Mouse (Mus musculus) MEL (cell line): Measurements from ENCODE around the gene Tyk2. TPM values are rescaled to one million over a fixed set of nuclear protein-coding genes. Genes with fewer than 3 reads are reported as not detected.

Experiments
- DNase-seq: peaks from one replicate; pipeline ENCODE4 v3.0.0; 2011; ENCODE audit warnings: low read depth, low spot score
- H3K27ac ChIP-seq: 2 replicates; pipeline ENCODE4 v1.5.1; 2012; ENCODE audit warnings: low read depth, mild to moderate bottlenecking, control low read depth, low read length, moderate library complexity; ENCODE audit not compliant: control insufficient read depth
- H3K27me3 ChIP-seq, 2 experiments: fragments of 150-350 bp in 1 of 2; sonication (generic) in 1 of 2; 2 replicates each; pipeline ENCODE4 v1.6.1; 2012; ENCODE audit warnings: low read length in 2 of 2, mild to moderate bottlenecking in 2 of 2, improper control_type of control experiment in 1 of 2, moderate library complexity in 1 of 2; ENCODE audit not compliant: insufficient read depth in 2 of 2, control insufficient read depth in 1 of 2
- H3K36me3 ChIP-seq, 2 experiments: 2 replicates each; pipeline ENCODE4 v1.6.1; 2012 to 2014; ENCODE audit warnings: low read length in 2 of 2, improper control_type of control experiment in 1 of 2, inconsistent platforms in 1 of 2, mild to moderate bottlenecking in 1 of 2; ENCODE audit not compliant: insufficient read depth in 2 of 2, control insufficient read depth in 1 of 2
- H3K4me1 ChIP-seq, 2 experiments: fragments of 150-350 bp in 1 of 2; sonication (generic) in 1 of 2; 2 replicates each; pipeline ENCODE4 v1.6.1; 2012; ENCODE audit warnings: low read length in 2 of 2, improper control_type of control experiment in 1 of 2, mild to moderate bottlenecking in 1 of 2; ENCODE audit not compliant: insufficient read depth in 2 of 2, control insufficient read depth in 1 of 2
- H3K4me3 ChIP-seq, 2 experiments: fragments of 150-350 bp in 1 of 2; sonication (generic) in 1 of 2; 2 replicates each; pipeline ENCODE4 v1.5.1; 2012; ENCODE audit warnings: low read depth in 2 of 2, low read length in 2 of 2, mild to moderate bottlenecking in 2 of 2, moderate library complexity in 2 of 2, control low read depth in 1 of 2, improper control_type of control experiment in 1 of 2; ENCODE audit not compliant: control insufficient read depth in 1 of 2, insufficient read depth in 1 of 2
- H3K79me2 ChIP-seq: 2 replicates; pipeline ENCODE4 v1.6.1; 2012; ENCODE audit warnings: mild to moderate bottlenecking, low read length, moderate library complexity; ENCODE audit not compliant: control insufficient read depth, poor library complexity, insufficient read depth
- H3K9ac ChIP-seq: 2 replicates; pipeline ENCODE4 v1.6.1; 2012; ENCODE audit warnings: low read depth, mild to moderate bottlenecking, control low read depth, low read length, moderate library complexity; ENCODE audit not compliant: control insufficient read depth, poor library complexity, severe bottlenecking
- H3K9me3 ChIP-seq: fragments of 150-350 bp; sonication (generic); replicated peaks from 2 replicates; pipeline ENCODE4 v1.6.1; 2012; ENCODE audit warnings: mild to moderate bottlenecking, low read length, improper control_type of control experiment, moderate library complexity; ENCODE audit not compliant: insufficient read depth
- BHLHE40 ChIP-seq: IDR thresholded peaks from 2 replicates; pipeline ENCODE4 v1.6.1; 2012; ENCODE audit warnings: low read depth, mild to moderate bottlenecking, inconsistent platforms, low read length, improper control_type of control experiment, borderline replicate concordance
- CHD2 ChIP-seq: IDR thresholded peaks from 2 replicates; pipeline ENCODE4 v1.6.1; 2011; ENCODE audit warnings: low read length, improper control_type of control experiment
- CTCF ChIP-seq, 3 experiments: IDR thresholded peaks in 2 of 3; conservative IDR thresholded peaks in 1 of 3; 2 replicates each; pipeline ENCODE4 v1.5.1; 2011 to 2012; ENCODE audit warnings: low read length in 3 of 3, low read depth in 2 of 3, mild to moderate bottlenecking in 2 of 3, improper control_type of control experiment in 1 of 3, inconsistent platforms in 1 of 3, mixed read lengths in 1 of 3, moderate library complexity in 1 of 3; ENCODE audit not compliant: control insufficient read depth in 1 of 3, insufficient read depth in 1 of 3, poor library complexity in 1 of 3, severe bottlenecking in 1 of 3
- E2F4 ChIP-seq: IDR thresholded peaks from 2 replicates; pipeline ENCODE4 v1.6.1; 2011; ENCODE audit warnings: low read depth, low read length, improper control_type of control experiment, borderline replicate concordance
- EP300 ChIP-seq, 2 experiments: IDR thresholded peaks; 2 replicates each; pipeline ENCODE4 v1.6.1; 2011; ENCODE audit warnings: improper control_type of control experiment in 2 of 2, low read length in 2 of 2, low read depth in 1 of 2, mild to moderate bottlenecking in 1 of 2
- ETS1 ChIP-seq: IDR thresholded peaks from 2 replicates; pipeline ENCODE4 v1.6.1; 2012; ENCODE audit warnings: low read depth, mild to moderate bottlenecking, inconsistent platforms, low read length, improper control_type of control experiment, moderate library complexity
- GABPA ChIP-seq: IDR thresholded peaks from 2 replicates; pipeline ENCODE4 v1.6.1; 2012; ENCODE audit warnings: low read depth, mild to moderate bottlenecking, inconsistent platforms, low read length, improper control_type of control experiment, moderate library complexity
- KAT2A ChIP-seq: conservative IDR thresholded peaks from 2 replicates; pipeline ENCODE4 v1.6.1; 2012; ENCODE audit warnings: low read depth, low read length, improper control_type of control experiment, inconsistent platforms
- MXI1 ChIP-seq: IDR thresholded peaks from 2 replicates; pipeline ENCODE4 v1.6.1; 2011; ENCODE audit warnings: mild to moderate bottlenecking, low read depth, low read length, improper control_type of control experiment
- MYB ChIP-seq: IDR thresholded peaks from 2 replicates; pipeline ENCODE4 v1.6.1; 2011; ENCODE audit warnings: mild to moderate bottlenecking, low read depth, low read length, improper control_type of control experiment
- NELFE ChIP-seq: IDR thresholded peaks from 2 replicates; pipeline ENCODE4 v1.6.1; 2011; ENCODE audit warnings: low read depth, low read length, improper control_type of control experiment
- NRF1 ChIP-seq: IDR thresholded peaks from 2 replicates; pipeline ENCODE4 v1.6.1; 2014; ENCODE audit warnings: low read depth, mild to moderate bottlenecking, inconsistent platforms, low read length, improper control_type of control experiment, moderate library complexity; ENCODE audit not compliant: poor library complexity, insufficient read depth, severe bottlenecking
- POLR2A ChIP-seq, 2 experiments: IDR thresholded peaks; 2 replicates each; pipeline ENCODE4 v1.6.1; 2011 to 2012; ENCODE audit warnings: low read length in 2 of 2, mild to moderate bottlenecking in 2 of 2, control low read depth in 1 of 2, improper control_type of control experiment in 1 of 2, low read depth in 1 of 2, moderate library complexity in 1 of 2; ENCODE audit not compliant: control insufficient read depth in 1 of 2, insufficient read depth in 1 of 2, poor library complexity in 1 of 2
- RAD21 ChIP-seq: IDR thresholded peaks from 2 replicates; pipeline ENCODE4 v1.6.1; 2011; ENCODE audit warnings: mild to moderate bottlenecking, low read depth, low read length, improper control_type of control experiment
- RCOR1 ChIP-seq: IDR thresholded peaks from 2 replicates; pipeline ENCODE4 v1.6.1; 2012; ENCODE audit warnings: low read depth, mild to moderate bottlenecking, inconsistent platforms, low read length, improper control_type of control experiment
- TAL1 ChIP-seq: IDR thresholded peaks from 2 replicates; pipeline ENCODE4 v1.6.1; 2012; ENCODE audit warnings: mild to moderate bottlenecking, inconsistent platforms, low read length, moderate library complexity, mixed read lengths
- TBP ChIP-seq: IDR thresholded peaks from 2 replicates; pipeline ENCODE4 v1.8.0; 2011; ENCODE audit warnings: low read depth, low read length, improper control_type of control experiment
- UBTF ChIP-seq: IDR thresholded peaks from 2 replicates; pipeline ENCODE4 v1.6.1; 2012; ENCODE audit warnings: low read depth, mild to moderate bottlenecking, inconsistent platforms, low read length, improper control_type of control experiment, moderate library complexity, borderline replicate concordance; ENCODE audit not compliant: insufficient read depth
- USF2 ChIP-seq, 2 experiments: IDR thresholded peaks; 2 replicates each; pipeline ENCODE4 v1.6.1; 2011 to 2012; ENCODE audit warnings: improper control_type of control experiment in 2 of 2, low read length in 2 of 2, borderline replicate concordance in 1 of 2, inconsistent platforms in 1 of 2, low read depth in 1 of 2, mild to moderate bottlenecking in 1 of 2; ENCODE audit not compliant: insufficient read depth in 1 of 2
- ZC3H11A ChIP-seq: IDR thresholded peaks from 2 replicates; pipeline ENCODE4 v1.6.1; 2012; ENCODE audit warnings: low read depth, mild to moderate bottlenecking, inconsistent platforms, low read length, improper control_type of control experiment
- ZNF384 ChIP-seq: IDR thresholded peaks from 2 replicates; pipeline ENCODE4 v1.6.1; 2012; ENCODE audit warnings: low read depth, mild to moderate bottlenecking, inconsistent platforms, low read length, improper control_type of control experiment
- polyA plus RNA-seq, 2 experiments: library from polyadenylated mRNA; stranded (reverse) in 1 of 2; unstranded in 1 of 2; fragments of >175 nt in 1 of 2; fragments of >200 nt in 1 of 2; gene quantifications; 2 replicates each; pipeline versions ENCODE4 v1.2.1 to v1.2.4; 2012; ENCODE audit warnings: low replicate concordance in 2 of 2, low read depth in 1 of 2; ENCODE audit not compliant: insufficient read length in 2 of 2, insufficient read depth in 1 of 2, missing spikeins in 1 of 2
- total RNA-seq: library from RNA; depleted of rRNA; stranded (reverse); fragments of 300-350 nt; gene quantifications from 2 replicates; pipeline ENCODE4 v1.2.3, GENCODE M21; 2012

Tyk2 gene
- total and polyA plus RNA-seq, 3 experiments, result 43.8 to 63.3 TPM; not detected in 1

DNA sequence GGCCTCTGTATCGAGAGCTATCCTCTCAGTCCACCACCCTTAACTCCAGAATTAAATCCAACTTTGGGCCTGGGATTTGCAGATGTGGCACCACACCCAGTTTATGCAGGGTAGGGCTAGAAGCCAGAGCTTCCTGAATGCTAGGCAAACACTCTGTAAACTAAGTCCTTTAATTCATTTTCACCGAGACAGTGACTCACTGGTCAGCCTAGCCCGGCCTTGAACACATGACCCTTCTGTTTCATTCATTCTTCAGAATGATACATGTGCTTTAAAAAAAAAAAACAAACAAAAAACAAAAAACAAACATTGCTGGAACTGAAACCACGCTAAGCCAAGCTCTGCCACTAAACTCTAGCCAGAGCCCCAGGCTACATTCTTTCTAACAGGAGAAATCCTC, 7.3 kb upstream of the Tyk2 start:
- no peaks in the 10 kb centered on the region for H3K27me3 ChIP-seq
- TF ChIP-seq NELFE (no peak), KAT2A (no peak), EP300 (IDR thresholded peaks at IDR 0.05; ENCODE audit: low read depth in 1 of 2, low read length in 2 of 2) (no peak), RAD21 (no peak), GABPA (no peak), TBP (no peak), RCOR1 (no peak), BHLHE40 (no peak), ZNF384 (no peak), UBTF (no peak), ZC3H11A (no peak), POLR2A (IDR thresholded peaks at IDR 0.05; ENCODE audit: control insufficient read depth in 1 of 2, insufficient read depth in 1 of 2, low read depth in 1 of 2, low read length in 2 of 2, poor library complexity in 1 of 2) (no peak), TAL1 (no peak)
- TF ChIP-seq, all 39 proteins: peak for 0
- peaks cover 17 to 45% of the 10 kb centered on the region in 2 experiments for H3K36me3 ChIP-seq
- H3K4me3 ChIP-seq, result no peak overlapping the region
- peaks cover 2% of the 10 kb centered on the region; the same call in 1 of the 2 replicates for H3K79me2 ChIP-seq
- no peaks in the 10 kb centered on the region for H3K9me3 ChIP-seq
- no peak for DNase-seq
- no peak overlapping the region for H3K9ac ChIP-seq
- no peak overlapping the region for H3K27ac ChIP-seq
- H3K4me1 ChIP-seq, result peaks cover 4 to 19% of the 10 kb centered on the region in 2 experiments

DNA sequence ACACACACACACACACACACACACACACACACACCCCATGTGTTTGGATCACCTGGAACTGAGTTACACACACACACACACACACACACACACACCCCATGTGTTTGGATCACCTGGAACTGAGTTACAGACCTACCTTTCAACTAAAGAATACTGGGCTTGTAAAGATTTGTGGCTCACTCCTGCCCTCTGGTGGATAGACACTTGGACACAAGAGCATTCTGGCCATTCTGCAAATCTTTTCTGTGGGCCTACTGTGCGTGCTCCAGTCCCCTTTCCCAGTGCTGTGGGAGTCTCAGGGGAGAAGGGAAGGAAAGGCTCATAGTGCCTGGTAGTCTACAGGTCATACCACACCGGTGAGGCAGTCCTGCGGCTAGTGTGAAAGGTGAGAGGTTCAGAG, 6.2 kb upstream of the Tyk2 start:
- Histone ChIP-seq H3K9ac (no peak overlapping the region), H3K27ac (no peak overlapping the region), H3K79me2 (no peaks in the 10 kb centered on the region), H3K4me3 (no peak overlapping the region), H3K27me3 (no peaks in the 10 kb centered on the region), H3K36me3 (peaks cover 17 to 36% of the 10 kb centered on the region in 2 experiments), H3K4me1 (peaks cover 4 to 22% of the 10 kb centered on the region in 2 experiments), H3K9me3 (no peaks in the 10 kb centered on the region)
- TF ChIP-seq MXI1 (no peak), E2F4 (no peak), CTCF (IDR thresholded peaks at IDR 0.05 in 2 of 3, conservative IDR thresholded peaks at IDR 0.05 in 1 of 3; ENCODE audit: control insufficient read depth in 1 of 3, insufficient read depth in 1 of 3, low read depth in 2 of 3, low read length in 3 of 3, poor library complexity in 1 of 3, severe bottlenecking in 1 of 3) (peak in 1 of 3 experiments; percentile 97; a peak in 2 of 6 replicates), POLR2A (IDR thresholded peaks at IDR 0.05; ENCODE audit: control insufficient read depth in 1 of 2, insufficient read depth in 1 of 2, low read depth in 1 of 2, low read length in 2 of 2, poor library complexity in 1 of 2) (peak in 1 of 2 experiments; percentile 67; a peak in 2 of 4 replicates), TBP (no peak), ZNF384 (no peak), CHD2 (no peak), MYB (no peak), NRF1 (no peak), EP300 (IDR thresholded peaks at IDR 0.05; ENCODE audit: low read depth in 1 of 2, low read length in 2 of 2) (no peak), ETS1 (no peak), USF2 (IDR thresholded peaks at IDR 0.05; ENCODE audit: borderline replicate concordance in 1 of 2, insufficient read depth in 1 of 2, low read depth in 1 of 2, low read length in 2 of 2) (no peak)
- DNase-seq, result peak; percentile 94
